Mouse (Mus musculus) C2C12 (cell line): ENCODE measurements around the gene Ccdc157.

Experiments used
- CEBPB ChIP-seq: IDR thresholded peaks from one replicate; pipeline ENCODE4 v1.6.1; 2011; ENCODE audit warnings: low read depth, mild to moderate bottlenecking, control low read depth, moderate library complexity
- CTCF ChIP-seq: IDR thresholded peaks from one replicate; pipeline ENCODE4 v1.5.1; 2011; ENCODE audit not compliant: control insufficient read depth, insufficient read depth, insufficient read length
- FOSL1 ChIP-seq: IDR thresholded peaks from one replicate; pipeline ENCODE4 v1.8.0; 2011; ENCODE audit warnings: mild to moderate bottlenecking, low read length; ENCODE audit not compliant: poor library complexity, insufficient read depth, severe bottlenecking
- MAX ChIP-seq: IDR thresholded peaks from one replicate; pipeline ENCODE4 v1.6.1; 2011; ENCODE audit warnings: mild to moderate bottlenecking, control low read depth
- MYOG ChIP-seq: IDR thresholded peaks from one replicate; pipeline ENCODE4 v1.6.1; 2011; ENCODE audit not compliant: control insufficient read depth, insufficient read length; ENCODE audit errors: extremely low read depth
- USF1 ChIP-seq: IDR thresholded peaks from one replicate; pipeline ENCODE4 v1.6.1; 2011; ENCODE audit warnings: low read depth, mild to moderate bottlenecking, control low read depth, moderate library complexity

GRCm38 (mm10) chr11:4206563-4206962, 46.5 kb upstream of the Ccdc157 start:
- TF ChIP-seq USF1 (no peak), CTCF (no peak), MAX (no peak), MYOG (no peak), CEBPB (no peak), FOSL1 (no peak)
